40 mouse cellular contexts compared by ENCODE assay signal in the genomic region with DNA sequence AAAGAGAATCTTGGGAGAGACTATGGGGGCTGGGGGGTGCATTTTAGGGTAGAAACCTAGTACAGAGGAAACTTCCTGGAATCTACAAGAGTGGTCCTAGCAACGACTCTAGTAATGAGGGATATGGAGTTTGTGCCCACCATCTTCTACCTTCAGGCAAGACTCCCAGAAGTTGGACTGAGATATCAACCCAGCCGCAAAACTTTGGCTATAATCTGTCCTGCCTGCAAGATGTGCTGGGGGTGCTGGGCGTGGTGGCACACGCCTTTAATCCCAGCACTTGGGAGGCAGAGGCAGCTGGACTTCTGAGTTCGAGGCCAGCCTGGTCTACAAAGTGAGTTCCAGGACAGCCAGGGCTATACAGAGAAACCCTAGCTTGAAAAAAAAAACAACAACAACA. TPM values are rescaled to one million over a fixed set of nuclear protein-coding genes. Genes with fewer than 3 reads are reported as not detected.
"Had no signal": no experiment of that assay in that cellular context is flagged by ENCODE, and none has a peak within 500 bp of the region (broad histone marks: within the 10 kb centered on the region; RNA-seq: fewer than 3 reads in every experiment).

No protein-coding gene starts in this region.

- DNase-seq: forebrain, postnatal 0 days; gastrocnemius, postnatal 25 days; heart, adult 18-20 months; heart, postnatal 10 days; heart, postnatal 4 days; kidney, adult 18-20 months; kidney, adult 8-10 months; kidney, postnatal 10 days; kidney, postnatal 25 days; kidney, postnatal 4 days; left cerebral cortex, postnatal 4 days had no signal

- H3K4me3 ChIP-seq: heart, embryonic 10.5 days; heart, embryonic 12.5 days; hindbrain, embryonic 10.5 days; hindbrain, embryonic 12.5 days; layer of hippocampus, adult 2 months; limb, embryonic 13.5 days; limb, embryonic 15.5 days; liver, embryonic 15.5 days had no signal

- H3K27ac ChIP-seq: heart, embryonic 10.5 days; hindbrain, embryonic 10.5 days; hindbrain, embryonic 12.5 days; hindbrain, embryonic 14.5 days; layer of hippocampus, adult 2 months; limb, embryonic 13.5 days; limb, embryonic 15.5 days; liver, embryonic 15.5 days had no signal

- H3K4me1 ChIP-seq: heart, embryonic 10.5 days; heart, embryonic 12.5 days; hindbrain, embryonic 10.5 days; hindbrain, embryonic 12.5 days; limb, embryonic 13.5 days; limb, embryonic 15.5 days had no signal

- ATAC-seq: forebrain, postnatal 0 days; hindbrain, embryonic 16.5 days; intestine, embryonic 16.5 days had no signal

- H3K9ac ChIP-seq: forebrain, postnatal 0 days; heart, embryonic 12.5 days; hindbrain, embryonic 12.5 days; hindbrain, embryonic 14.5 days; limb, embryonic 13.5 days; limb, embryonic 15.5 days; liver, embryonic 15.5 days had no signal

- H3K4me2 ChIP-seq: heart, embryonic 12.5 days; hindbrain, embryonic 12.5 days; hindbrain, embryonic 14.5 days; limb, embryonic 13.5 days; limb, embryonic 15.5 days; liver, embryonic 15.5 days had no signal

- H3K9me3 ChIP-seq: heart, embryonic 10.5 days; hindbrain, embryonic 12.5 days; limb, embryonic 15.5 days; liver, embryonic 15.5 days had no signal

- H3K36me3 ChIP-seq: heart, embryonic 10.5 days; heart, embryonic 12.5 days; hindbrain, embryonic 10.5 days; hindbrain, embryonic 12.5 days; limb, embryonic 13.5 days; limb, embryonic 15.5 days; liver, embryonic 15.5 days had no signal

- H3K27me3 ChIP-seq: heart, embryonic 12.5 days; hindbrain, embryonic 12.5 days; limb, embryonic 13.5 days; limb, embryonic 15.5 days; liver, embryonic 15.5 days had no signal

RNA-seq across cellular contexts. Expression of a gene that starts 28.9 kb away (rescaled TPM):
- total RNA-seq: forebrain, postnatal 0 days; gastrocnemius, adult 18-20 months; gastrocnemius, adult 8-10 months; gastrocnemius, postnatal 25 days; gastrocnemius, postnatal 4 days; granulocyte monocyte progenitor cell, adult 5-6 weeks; heart, adult 18-20 months; heart, adult 8-10 months; heart, postnatal 10 days; heart, postnatal 25 days; heart, postnatal 4 days; layer of hippocampus, adult 2 months; layer of hippocampus, postnatal 10 days; layer of hippocampus, postnatal 25 days; left cerebral cortex, adult 18-20 months; left cerebral cortex, adult 8-10 months; left cerebral cortex, postnatal 10 days; left cerebral cortex, postnatal 25 days; left cerebral cortex, postnatal 4 days had no signal
- polyA plus RNA-seq: forebrain, postnatal 0 days; heart, embryonic 10.5 days; heart, embryonic 12.5 days; heart, embryonic 14.5 days; heart, embryonic 16.5 days; hindbrain, embryonic 12.5 days; hindbrain, embryonic 14.5 days; hindbrain, embryonic 16.5 days; intestine, embryonic 14.5 days; intestine, embryonic 16.5 days; kidney, embryonic 14.5 days; limb, embryonic 11.5 days; limb, embryonic 13.5 days; limb, embryonic 15.5 days; liver, embryonic 15.5 days had no signal

RNA-seq across cellular contexts. Expression of a gene that starts 49.1 kb away (rescaled TPM):
- total RNA-seq: forebrain, postnatal 0 days; gastrocnemius, adult 18-20 months; gastrocnemius, adult 8-10 months; gastrocnemius, postnatal 25 days; gastrocnemius, postnatal 4 days; granulocyte monocyte progenitor cell, adult 5-6 weeks; heart, adult 18-20 months; heart, adult 8-10 months; heart, postnatal 10 days; heart, postnatal 25 days; heart, postnatal 4 days; layer of hippocampus, adult 2 months; layer of hippocampus, postnatal 25 days; left cerebral cortex, adult 18-20 months; left cerebral cortex, adult 8-10 months; left cerebral cortex, postnatal 10 days; left cerebral cortex, postnatal 25 days; left cerebral cortex, postnatal 4 days had no signal
- polyA plus RNA-seq: forebrain, postnatal 0 days; heart, embryonic 10.5 days; heart, embryonic 12.5 days; heart, embryonic 14.5 days; heart, embryonic 16.5 days; hindbrain, embryonic 10.5 days; hindbrain, embryonic 12.5 days; hindbrain, embryonic 14.5 days; hindbrain, embryonic 16.5 days; kidney, embryonic 14.5 days; kidney, embryonic 16.5 days; limb, embryonic 11.5 days; limb, embryonic 13.5 days; limb, embryonic 15.5 days; liver, embryonic 15.5 days had no signal
